Mouse (Mus musculus) ovary, adult 18-20 months (tissue): ENCODE results near the gene 4930503B20Rik.

Experiments used
- DNase-seq: peaks from one replicate; pipeline ENCODE4 v3.0.0; 2022; ENCODE audit warnings: low spot score, mixed read lengths

The 4930503B20Rik gene

DNA sequence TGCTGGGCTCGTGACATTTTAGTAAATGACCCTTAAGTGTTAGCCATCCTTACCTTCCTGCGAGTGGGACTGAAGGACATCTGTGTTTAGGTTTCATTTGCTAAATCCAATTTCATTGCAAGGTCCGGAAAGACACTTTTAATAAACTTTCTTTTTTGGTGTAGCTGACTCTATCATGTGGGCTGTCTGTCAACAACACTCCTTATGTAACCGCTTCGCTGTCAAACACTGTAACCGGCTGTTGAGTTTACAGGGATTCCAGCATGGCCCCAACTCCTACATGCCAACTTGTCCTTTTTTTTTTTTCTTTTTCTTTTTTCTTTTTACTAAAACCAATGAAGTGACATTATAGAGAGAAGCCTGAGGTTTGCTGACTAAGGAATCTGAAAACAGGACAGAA lies 52.7 kb downstream of the 4930503B20Rik start:
- DNase-seq = no peak

DNA sequence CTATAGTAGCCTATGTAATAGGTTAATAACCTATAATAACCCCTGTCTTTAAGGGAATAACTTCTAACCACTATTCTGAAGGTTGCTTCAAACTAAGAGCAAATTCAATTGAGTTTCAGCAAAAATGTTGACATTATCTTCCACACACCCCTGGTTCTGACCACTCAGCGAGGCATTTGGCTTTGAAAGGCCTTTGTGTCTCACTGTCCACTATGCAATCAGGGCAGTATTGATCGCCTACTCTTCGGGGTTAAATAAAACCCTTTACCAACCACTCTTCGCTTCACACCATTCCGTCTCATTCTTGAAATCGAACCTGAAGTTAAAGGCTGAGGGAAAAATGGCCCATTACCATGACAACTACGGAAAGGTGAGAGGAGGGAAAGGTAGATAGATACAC lies 54.3 kb downstream of the 4930503B20Rik start:
- no peak for DNase-seq

- DNase-seq = no peak
Measured at GRCm38 (mm10) chr3:146596387-146596786, 54.7 kb downstream of the 4930503B20Rik start.

DNA sequence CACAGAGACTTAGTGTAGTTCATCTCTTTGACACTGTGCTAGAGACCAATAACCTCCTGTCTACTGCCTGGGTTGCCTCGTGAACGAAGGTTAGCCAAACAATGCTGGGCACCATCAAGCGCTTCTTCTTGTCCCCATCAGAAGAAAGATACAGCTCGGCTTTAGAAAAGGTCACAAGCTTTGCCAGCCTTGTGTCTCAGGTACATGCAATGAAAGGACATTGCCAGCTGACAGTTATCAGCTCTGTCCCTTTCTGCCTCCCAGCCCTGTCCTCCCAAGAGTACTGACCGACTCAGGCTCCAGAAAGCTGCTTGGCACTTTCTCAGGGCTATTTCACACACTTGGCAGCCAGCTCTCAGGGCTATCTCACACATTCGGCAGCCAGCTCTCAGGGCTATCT lies 55.7 kb downstream of the 4930503B20Rik start:
- no peak for DNase-seq
